Mouse (Mus musculus) gastrocnemius, postnatal 10 days (tissue): Measurements from ENCODE around the gene Ficd. TPM values are rescaled to one million over a fixed set of nuclear protein-coding genes. Genes with fewer than 3 reads are reported as not detected.

Source experiments
- DNase-seq: peaks from one replicate; pipeline ENCODE4 v3.0.0; 2021; ENCODE audit warnings: mixed read lengths
- total RNA-seq, 2 experiments: library from RNA; stranded (reverse); gene quantifications; 2 replicates each; pipeline ENCODE4 v1.2.3; 2021

The Ficd gene
- total RNA-seq, 2 experiments from 2014 or later: 4.8 to 4.9 TPM

GRCm38 (mm10) chr5:113728691-113729090 lies 6.9 kb upstream of the Ficd start:
- no peak for DNase-seq

DNA sequence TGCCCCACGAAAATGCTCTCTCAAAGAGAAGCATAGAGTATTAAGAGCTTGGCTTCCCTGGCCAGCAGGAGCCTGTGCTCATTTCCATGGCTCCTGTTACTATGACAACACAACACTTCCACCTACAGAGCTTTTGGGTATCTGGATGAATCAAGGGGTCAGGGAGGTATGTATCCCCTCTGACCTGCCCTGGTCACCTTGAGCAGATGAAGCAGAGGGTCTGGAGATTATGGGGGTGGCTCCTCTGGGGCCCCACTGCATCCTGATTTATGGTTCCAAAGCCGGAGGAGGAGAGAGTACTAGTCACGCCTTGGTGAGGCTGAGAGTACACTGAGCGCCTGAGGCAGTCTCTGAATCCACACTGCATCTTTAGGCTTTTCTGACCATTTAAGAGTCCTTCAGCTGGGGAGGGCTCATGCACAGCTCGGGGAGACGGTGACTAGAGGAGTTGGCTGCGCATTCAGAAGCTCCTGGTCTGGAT lies 4.9 kb upstream of the Ficd start:
- no peak for DNase-seq

GRCm38 (mm10) chr5:113731174-113731573 lies 4.4 kb upstream of the Ficd start:
- DNase-seq: no peak

GRCm38 (mm10) chr5:113732182-113732581 lies 3.4 kb upstream of the Ficd start:
- DNase-seq: peak; percentile 69

GRCm38 (mm10) chr5:113734376-113734775 lies 1.2 kb upstream of the Ficd start:
- DNase-seq: no peak

- DNase-seq: no peak
Observed at GRCm38 (mm10) chr5:113735023-113735344, 619 bp upstream of the Ficd start.

DNA sequence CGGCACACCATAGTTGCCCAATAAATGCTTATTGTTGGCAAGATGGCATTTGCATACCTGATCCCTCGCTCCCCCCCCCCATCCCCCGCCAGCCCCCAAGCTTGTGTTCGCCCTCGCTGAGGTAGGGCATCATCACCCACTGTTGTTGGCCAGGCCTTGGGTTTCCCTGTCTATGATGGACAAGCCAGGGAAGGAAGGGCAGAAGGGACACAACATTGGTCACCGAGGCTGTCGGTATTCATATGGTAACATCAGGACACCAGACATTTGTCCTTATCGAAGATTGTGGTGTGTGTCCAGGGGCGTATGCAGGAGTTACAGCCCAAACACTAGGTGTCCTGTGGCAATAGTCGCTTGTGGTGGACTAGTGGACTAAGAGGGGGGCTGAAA lies 505 bp downstream of the Ficd start:
- no peak for DNase-seq

DNA sequence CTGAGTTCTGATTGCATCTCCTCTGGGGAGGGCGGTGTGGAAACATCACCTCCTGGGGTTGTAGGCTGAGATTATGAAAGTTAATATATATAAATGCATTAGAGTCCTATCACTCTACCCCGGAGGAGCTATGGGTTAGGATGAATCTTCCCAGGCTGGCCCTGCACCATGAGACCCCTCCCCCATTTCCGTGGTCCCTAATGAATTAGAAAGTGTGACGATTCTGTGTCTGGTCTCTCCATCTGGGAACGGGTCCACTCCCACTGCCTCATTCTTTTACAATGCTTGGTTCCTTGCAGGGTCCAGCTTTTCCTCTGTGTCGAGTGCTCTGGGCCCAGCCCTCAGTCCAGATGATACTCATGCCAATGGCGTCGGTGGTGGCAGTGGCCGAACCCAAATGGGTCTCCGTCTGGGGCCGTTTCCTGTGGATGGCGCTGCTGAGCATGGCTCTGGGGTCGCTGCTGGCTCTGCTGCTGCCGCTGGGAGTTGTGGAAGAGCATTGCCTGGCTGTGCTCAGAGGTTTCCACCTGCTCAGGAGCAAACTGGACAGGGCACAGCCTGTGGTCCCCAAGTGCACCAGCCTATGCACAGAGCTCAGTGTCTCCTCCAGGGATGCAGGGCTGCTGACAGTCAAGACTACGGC lies 1.0 kb downstream of the Ficd start:
- DNase-seq: no peak

DNA sequence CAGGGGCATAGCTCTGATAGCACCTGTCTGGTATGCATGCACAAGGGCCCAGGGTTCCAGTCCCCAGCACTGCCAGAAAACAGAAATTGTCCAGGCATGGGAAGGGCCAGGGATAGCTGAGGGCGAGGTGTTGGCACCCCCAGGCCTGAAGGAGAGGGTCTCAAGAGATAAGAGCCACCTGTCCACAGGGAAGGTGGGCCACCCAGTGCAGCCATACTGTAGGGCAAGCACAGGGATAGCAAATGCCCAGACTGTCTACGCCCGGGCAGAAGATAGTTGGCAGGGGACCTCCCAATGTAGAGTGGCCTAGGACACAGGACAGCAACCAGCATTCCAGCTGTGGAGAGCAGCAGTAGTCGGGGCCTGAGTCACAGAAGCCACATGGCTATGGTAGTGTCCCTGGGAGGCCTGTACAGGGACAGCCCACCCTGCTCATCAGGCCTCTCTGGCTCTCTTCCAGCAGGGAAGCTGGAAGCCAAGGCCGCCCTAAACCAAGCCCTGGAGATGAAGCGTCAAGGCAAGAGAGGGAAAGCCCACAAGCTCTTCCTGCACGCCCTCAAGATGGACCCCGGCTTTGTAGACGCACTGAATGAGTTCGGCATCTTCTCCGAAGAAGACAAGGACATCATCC lies 2.1 kb downstream of the Ficd start:
- DNase-seq: no peak

DNA sequence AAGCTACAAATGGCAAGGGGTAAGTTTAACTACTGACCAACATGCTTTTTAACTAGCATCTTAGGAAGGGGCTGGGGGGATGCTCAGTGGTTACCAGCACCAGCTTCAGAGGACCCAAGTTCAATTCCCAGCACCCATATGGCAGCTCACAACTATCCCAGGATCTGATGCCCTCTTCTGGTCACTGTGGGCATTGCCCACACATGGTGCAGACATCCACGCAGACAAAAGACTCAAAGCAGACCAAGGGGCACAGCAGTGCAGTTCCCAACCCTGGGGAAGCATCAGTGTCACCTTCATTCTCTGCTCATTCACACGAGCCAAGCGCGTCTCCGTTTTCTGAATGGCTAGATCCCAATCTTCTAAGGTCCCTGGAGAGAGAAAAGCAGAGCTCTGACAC lies 12.0 kb downstream of the Ficd start:
- no peak for DNase-seq

DNA sequence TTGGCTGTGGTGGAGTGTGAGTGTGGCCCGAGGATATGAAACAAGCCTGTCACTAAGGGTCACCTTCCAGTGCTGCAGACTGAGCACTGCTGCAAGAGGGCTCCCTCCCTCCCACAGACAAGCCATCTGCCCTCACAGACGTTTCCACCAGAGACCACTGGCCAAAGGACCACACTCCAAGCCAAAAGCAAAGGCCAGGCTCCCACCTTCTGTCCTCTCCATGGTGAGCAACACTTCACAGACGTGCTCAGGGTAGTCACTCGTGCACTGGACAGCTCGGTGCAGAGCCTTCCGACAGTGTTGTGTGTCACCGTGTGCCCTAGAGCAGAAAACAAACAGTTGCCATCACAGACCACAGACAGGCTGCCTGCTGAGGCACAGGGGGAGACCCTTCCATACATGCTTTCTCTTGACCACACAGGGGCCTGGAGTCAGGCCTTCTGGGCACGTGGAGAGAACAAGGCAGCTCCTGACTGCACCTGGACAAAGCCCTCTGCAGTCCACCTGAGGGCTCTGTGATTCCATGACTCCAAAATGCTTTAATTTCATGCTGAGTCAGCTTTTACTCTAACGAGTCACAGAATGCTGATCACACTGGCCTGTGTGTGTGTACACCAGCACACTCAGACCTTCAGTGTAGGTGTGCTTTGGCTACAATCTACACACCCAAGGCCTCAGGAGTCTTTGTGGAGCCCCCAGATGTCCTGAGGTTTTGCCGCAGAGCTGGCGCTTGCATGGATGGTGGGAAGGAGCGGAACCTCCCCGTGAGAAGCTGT lies 13.1 kb downstream of the Ficd start:
- no peak for DNase-seq

DNA sequence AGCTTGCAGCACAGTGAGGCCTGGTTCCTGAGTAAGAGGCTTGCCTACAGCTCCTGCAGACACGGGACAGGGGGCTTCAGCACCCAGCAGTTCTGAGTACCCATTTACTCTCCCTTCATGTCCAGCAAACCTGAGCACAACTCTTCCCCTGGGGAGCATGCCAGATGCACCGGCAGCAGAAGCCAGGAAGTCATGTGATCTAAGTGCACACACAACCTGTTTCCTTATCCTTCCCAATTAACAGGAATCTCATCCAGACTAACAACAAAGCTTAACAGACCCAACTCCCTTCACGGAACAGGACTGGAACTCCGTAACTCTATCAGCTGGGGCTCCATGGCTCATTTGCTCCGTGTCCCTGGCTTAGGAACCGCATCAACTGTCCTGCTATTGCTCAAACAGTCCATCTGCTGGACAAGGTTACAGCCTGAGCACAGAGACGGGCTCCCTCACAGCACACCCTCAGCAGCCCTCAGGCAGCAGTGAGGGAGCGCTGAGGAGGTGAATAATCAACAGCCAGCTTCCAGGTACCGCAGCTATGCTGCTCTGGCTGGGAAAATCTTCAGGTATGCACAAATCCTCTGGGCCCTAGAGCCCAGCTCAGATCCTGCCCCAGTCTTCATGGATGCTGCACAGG lies 16.0 kb downstream of the Ficd start:
- no peak for DNase-seq

DNA sequence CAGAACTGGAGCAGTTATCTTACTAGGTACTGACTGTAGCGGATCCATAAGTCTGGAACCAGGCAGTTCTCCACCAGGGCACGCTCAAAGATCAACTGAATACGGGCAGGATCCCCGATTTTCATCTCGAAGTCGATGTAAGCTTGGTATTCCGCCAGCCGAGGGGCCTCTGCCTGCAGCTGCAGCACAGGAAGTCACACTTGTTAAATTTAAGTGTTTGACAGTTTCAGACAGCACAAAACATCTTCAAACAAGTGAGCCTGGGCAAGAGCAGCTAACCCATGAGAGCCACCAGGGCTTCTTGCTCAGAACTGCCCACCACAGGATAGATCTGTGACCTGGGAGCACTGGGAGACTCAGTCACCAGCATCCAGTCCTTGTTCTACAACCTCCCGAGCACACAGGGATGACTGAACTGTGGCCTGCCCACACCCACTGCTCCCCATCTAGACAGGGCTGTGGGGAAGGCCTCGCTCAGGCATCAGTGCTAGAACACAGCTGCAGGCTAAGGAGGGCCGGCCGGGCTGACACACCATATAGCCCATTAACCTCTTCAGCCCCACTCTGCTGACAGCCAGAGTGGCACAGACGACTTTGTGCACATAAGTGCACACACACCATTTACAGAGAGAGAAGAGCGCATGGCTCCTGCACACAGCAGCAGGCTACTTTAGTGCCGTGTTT lies 19.9 kb downstream of the Ficd start:
- DNase-seq: no peak

DNA sequence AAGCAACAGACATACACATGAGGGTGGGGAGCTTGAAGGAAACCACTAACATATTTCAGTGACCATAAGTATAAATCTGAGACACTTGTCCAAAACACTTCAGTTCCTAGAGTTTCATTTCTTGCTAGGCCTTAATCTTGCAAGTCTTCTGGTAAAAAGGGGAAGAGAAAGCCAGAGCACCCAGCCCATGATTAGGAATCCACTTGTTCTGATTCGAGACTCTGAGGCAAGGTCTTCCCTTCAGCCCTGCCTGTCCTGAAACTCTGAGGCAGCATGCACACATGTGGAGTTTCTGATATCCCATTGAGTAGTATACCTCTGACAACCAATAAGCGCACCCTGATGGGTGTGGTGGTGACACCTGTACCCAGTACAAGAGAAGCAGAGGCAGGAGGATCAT lies 26.0 kb downstream of the Ficd start:
- no peak for DNase-seq

DNA sequence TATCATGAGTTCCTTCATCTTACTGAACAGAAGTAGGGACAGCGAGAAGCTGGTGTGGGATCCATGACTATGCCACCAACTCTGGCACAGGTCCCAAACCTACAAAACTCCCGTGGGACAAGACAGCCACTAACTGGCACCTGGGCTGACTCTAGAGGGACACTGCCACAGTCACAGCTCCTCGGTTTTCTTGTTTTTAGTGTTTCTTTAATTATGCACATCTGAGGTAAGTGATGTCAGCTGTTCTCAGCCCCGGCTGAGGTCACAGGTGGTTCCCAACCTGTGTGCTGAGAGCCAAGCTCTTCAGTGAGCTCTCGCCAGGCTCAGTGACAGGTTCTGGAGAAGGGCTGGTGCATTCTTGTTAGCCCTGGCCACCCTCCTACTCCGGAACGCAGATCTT lies 28.8 kb downstream of the Ficd start:
- DNase-seq: no peak

DNA sequence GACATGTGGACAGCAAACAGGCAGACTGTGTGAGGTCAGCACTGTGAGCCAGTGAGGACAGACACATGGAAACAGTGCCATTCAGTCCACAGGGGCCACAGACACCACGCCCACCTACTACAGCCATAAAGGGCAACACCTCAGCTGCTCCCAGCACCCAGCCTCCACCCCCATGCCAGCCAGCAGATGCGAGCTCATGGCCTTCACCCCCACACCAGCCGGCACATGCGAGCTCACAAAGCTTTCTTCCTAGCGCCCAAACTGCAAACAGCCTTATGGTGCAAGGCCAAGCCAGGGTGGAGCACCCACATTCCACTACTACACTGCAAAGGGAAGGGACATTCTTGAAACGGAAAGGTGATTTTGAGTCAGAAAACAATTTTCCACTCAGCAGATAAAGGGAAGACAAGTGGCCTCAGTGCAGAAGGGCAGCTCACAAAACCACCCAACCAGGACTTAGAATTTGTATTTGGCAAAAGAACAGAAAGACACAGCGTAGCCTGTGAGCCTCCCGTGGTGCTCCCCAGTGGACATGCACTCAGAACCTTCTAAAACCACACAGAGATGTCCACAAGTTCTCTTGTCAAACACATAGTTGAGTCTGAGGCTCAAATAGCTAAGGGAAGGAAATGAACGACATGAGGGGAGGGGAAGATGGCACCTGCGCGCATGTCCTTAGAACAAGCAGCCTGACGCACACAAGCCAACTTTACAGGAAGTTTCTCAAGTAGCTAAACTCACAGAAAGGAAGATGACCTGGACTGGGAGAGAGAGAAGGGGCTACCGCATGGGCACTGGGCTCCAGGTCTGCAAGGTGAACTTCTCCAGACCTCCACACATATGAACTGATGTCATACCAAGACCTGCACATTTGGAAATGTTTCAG lies 30.3 kb downstream of the Ficd start:
- no peak for DNase-seq

GRCm38 (mm10) chr5:113768806-113769205 lies 33.2 kb downstream of the Ficd start:
- no peak for DNase-seq

GRCm38 (mm10) chr5:113771213-113772162 lies 35.9 kb downstream of the Ficd start:
- peak; percentile 79 for DNase-seq

GRCm38 (mm10) chr5:113772450-113772895 lies 36.9 kb downstream of the Ficd start, which contains the start of the genes Sart3 and Iscu:
Gene Sart3, minus strand, starts transcription at chr5:113772510.
Gene Iscu, plus strand, starts transcription at chr5:113772748.
- DNase-seq: peak; percentile 97
